Mouse (Mus musculus) cortical plate, adult 2 months (tissue): ENCODE measurements around the gene Sirt6. TPM values are rescaled to one million over a fixed set of nuclear protein-coding genes. Genes with fewer than 3 reads are reported as not detected.

Experiments used
- H3K27ac ChIP-seq: fragments of 200-500 bp; 2 replicates; pipeline ENCODE4 v1.5.1; 2012; ENCODE audit warnings: low read length, control low read depth, inconsistent platforms; ENCODE audit not compliant: insufficient read depth
- H3K4me1 ChIP-seq: fragments of 200-500 bp; 2 replicates; pipeline ENCODE4 v1.6.1; 2011; ENCODE audit warnings: low read length; ENCODE audit not compliant: control insufficient read depth, insufficient read depth
- H3K4me3 ChIP-seq: fragments of 200-500 bp; 2 replicates; pipeline ENCODE4 v1.5.1; 2011; ENCODE audit warnings: mild to moderate bottlenecking, low read length, control low read depth; ENCODE audit not compliant: insufficient read depth
- CTCF ChIP-seq: fragments of 200-500 bp; IDR thresholded peaks from 2 replicates; pipeline ENCODE4 v1.5.1; 2011; ENCODE audit warnings: mild to moderate bottlenecking, control low read depth, low read length; ENCODE audit not compliant: insufficient read depth; ENCODE audit errors: extremely low read depth
- POLR2A ChIP-seq: fragments of 200-500 bp; IDR thresholded peaks from 2 replicates; pipeline ENCODE4 v1.6.1; 2011; ENCODE audit warnings: mild to moderate bottlenecking, low read length, control low read depth; ENCODE audit not compliant: insufficient read depth; ENCODE audit errors: extremely low read depth
- polyA plus RNA-seq: library from polyadenylated mRNA; depleted of rRNA; stranded (reverse); fragments of >200 nt; gene quantifications from 2 replicates; pipeline ENCODE4 v1.2.3, GENCODE M21; 2012

The Sirt6 gene
- polyA plus RNA-seq, 1 experiment, result 31.2 TPM

GRCm38 (mm10) chr10:81626101-81626993, 1.2 kb downstream of the Sirt6 start:
- peak overlapping the region; percentile 71 for H3K4me3 ChIP-seq
- no peak overlapping the region for H3K27ac ChIP-seq
- no peaks in the 10 kb centered on the region for H3K4me1 ChIP-seq
- TF ChIP-seq CTCF, result no peak

DNA sequence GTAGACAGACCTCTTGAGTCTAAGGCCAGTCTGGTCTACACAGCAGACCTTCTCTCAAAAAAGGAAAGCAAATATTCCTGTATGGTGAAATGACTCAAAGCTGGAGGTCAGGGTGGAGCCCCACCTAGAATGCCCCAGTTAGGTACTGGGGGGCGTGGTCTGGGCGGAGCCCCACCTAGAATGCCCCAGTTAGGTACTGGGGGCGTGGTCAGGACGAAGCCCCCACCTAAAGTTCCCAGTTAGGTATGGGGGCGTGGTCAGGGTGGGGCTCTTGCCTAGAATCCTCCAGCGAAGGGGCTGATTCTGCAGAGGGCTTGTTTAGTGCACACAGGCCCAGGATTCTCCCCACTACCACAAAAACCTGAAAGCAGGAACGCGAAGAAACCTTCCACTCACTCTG, 4.2 kb downstream of the Sirt6 start:
- Histone ChIP-seq H3K27ac (no peak overlapping the region), H3K4me1 (no peaks in the 10 kb centered on the region), H3K4me3 (no peak overlapping the region)
- TF ChIP-seq CTCF, result no peak
- no peak for TF ChIP-seq POLR2A

- no peak overlapping the region for H3K4me3 ChIP-seq
- no peaks in the 10 kb centered on the region for H3K4me1 ChIP-seq
- TF ChIP-seq CTCF (no peak), POLR2A (no peak)
Observed at GRCm38 (mm10) chr10:81620786-81621185, 6.8 kb downstream of the Sirt6 start.

DNA sequence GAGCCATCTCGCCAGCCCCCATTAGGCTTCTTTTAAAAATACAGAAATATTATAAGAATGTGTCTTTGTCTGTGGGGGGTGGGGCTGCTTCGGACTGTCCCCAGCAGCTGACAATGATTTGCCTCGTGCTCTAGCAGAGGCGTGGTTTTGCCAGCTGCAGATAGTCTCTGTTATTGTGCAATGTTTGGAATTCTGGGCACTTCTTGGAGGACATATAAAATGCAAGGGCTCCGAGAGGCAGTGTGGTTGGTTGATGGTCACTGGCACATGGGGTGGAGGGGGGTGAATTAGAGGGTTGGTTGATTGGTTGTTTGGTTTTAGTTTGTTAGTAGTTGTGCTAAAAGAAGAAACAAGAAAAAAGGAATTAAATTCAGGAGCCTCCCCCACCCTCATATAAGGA, 7.6 kb downstream of the Sirt6 start:
- no peak overlapping the region for H3K4me3 ChIP-seq
- H3K4me1 ChIP-seq, result no peaks in the 10 kb centered on the region
- TF ChIP-seq POLR2A (no peak), CTCF (no peak)
- H3K27ac ChIP-seq, result no peak overlapping the region

More at GRCm38 (mm10) chr10:81620786-81621185, 6.8 kb downstream of the Sirt6 start:
- H3K27ac ChIP-seq, result no peak overlapping the region

- no peak for TF ChIP-seq CTCF
- TF ChIP-seq POLR2A, result no peak
- Histone ChIP-seq H3K4me1 (no peaks in the 10 kb centered on the region), H3K27ac (no peak overlapping the region), H3K4me3 (no peak overlapping the region)
Observed at GRCm38 (mm10) chr10:81615486-81615885, 12.1 kb downstream of the Sirt6 start.

GRCm38 (mm10) chr10:81612779-81613178, 14.8 kb downstream of the Sirt6 start:
- no peak for TF ChIP-seq POLR2A
- TF ChIP-seq CTCF, result no peak
- no peaks in the 10 kb centered on the region for H3K4me1 ChIP-seq
- H3K27ac ChIP-seq, result no peak overlapping the region
- H3K4me3 ChIP-seq, result no peak overlapping the region

- Histone ChIP-seq H3K27ac (no peak overlapping the region), H3K4me1 (peaks cover 4% of the 10 kb centered on the region; the same call in 1 of the 2 replicates), H3K4me3 (no peak overlapping the region)
- no peak for TF ChIP-seq CTCF
- no peak for TF ChIP-seq POLR2A
Observed at GRCm38 (mm10) chr10:81608308-81608707, 19.3 kb downstream of the Sirt6 start.

DNA sequence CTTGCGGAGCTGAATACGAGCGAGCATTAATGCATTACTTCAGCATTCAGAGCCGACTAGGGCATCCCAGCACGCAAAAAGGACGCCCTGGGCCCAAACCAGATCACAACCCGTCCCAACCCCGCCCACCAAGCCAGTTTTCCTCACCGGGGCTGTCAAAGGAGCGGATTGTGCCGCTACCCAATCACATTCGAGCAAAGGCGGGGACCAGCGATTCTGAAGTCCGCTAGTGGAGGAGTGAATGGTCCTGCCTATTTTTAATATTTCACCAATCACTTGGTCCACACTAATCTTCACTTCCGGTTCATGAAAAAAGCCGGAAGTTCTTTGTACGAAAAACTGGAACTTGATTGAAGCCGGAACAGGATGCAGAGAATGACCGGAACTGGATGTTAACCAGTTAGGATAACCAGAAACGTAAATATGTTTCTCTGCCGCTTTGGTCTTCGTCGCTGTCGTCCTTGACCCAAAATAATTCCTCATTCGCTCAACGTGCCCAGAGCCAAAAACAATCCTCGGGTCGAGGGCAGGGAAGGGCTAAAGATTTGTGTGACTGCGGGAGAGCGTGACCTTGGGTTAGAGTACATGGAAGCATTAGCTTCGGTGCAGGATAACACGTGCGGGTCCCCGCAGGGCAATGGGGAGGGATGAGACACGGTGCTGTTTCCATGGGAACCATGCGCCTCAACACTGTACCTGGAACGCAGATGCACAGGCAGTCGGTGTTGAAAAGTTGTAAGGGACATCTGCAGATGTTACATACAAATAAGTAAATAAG, 21.4 kb downstream of the Sirt6 start, which contains the start of gene BC025920:
Gene BC025920, plus strand, starts transcription at position 297 of the 778 bp plus-strand sequence.
- peak within 1 kb of the TSS; percentile 71 for H3K27ac ChIP-seq
- peaks cover 6% of the 10 kb centered on the region for H3K4me1 ChIP-seq
- TF ChIP-seq CTCF, result no peak
- TF ChIP-seq POLR2A, result peak; percentile 56
- H3K4me3 ChIP-seq, result peak within 1 kb of the TSS; percentile 87

DNA sequence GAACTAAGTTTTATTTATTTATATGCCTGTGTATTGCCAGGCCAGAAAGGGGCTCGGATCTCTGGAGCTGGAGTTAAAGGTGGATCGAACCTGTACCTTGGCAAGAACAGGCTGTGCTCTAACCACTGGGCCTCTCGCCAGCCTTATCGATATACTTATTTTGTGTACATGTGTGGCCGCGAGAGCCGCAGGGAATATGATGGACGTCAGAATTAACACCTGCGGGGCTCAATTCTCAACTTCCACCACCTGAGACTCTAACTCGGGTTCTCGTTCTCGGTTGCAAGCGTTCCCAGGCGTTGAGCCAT, 22.0 kb downstream of the Sirt6 start:
- Histone ChIP-seq H3K27ac (peak overlapping the region; percentile 49), H3K4me1 (peaks cover 6% of the 10 kb centered on the region), H3K4me3 (peak overlapping the region; percentile 29)
- no peak for TF ChIP-seq CTCF
- no peak for TF ChIP-seq POLR2A
